Mouse (Mus musculus) E14TG2a.4 (cell line): ENCODE measurements around the gene Gm5129.
A peak's percentile ranks its signal among the peaks of the same experiment; 100 is the strongest.
"Not testable (repeated sequence)": the region's sequence is repeated elsewhere in the genome, so short reads cannot be mapped to it uniquely, and the experiment has no call there.

Source experiments
- H3K27me3 ChIP-seq: 2 replicates; pipeline ENCODE4 v1.6.1; 2014; ENCODE audit warnings: low read length, control low read depth; ENCODE audit not compliant: insufficient read depth
- H3K36me3 ChIP-seq: 2 replicates; pipeline ENCODE4 v1.6.1; 2014; ENCODE audit warnings: low read length, control low read depth; ENCODE audit not compliant: insufficient read depth
- H3K4me1 ChIP-seq: replicated peaks from 2 replicates; pipeline ENCODE4 v1.6.1; 2014; ENCODE audit warnings: low read depth, low read length, control low read depth
- H3K4me3 ChIP-seq: replicated peaks from 2 replicates; pipeline ENCODE4 v1.5.1; 2014; ENCODE audit warnings: mild to moderate bottlenecking, low read length
- H3K9me3 ChIP-seq: 2 replicates; pipeline ENCODE4 v1.6.1; 2014; ENCODE audit warnings: low read length, control low read depth
- CTCF ChIP-seq: conservative IDR thresholded peaks from 2 replicates; pipeline ENCODE4 v1.5.1; 2014; ENCODE audit warnings: low read length
- NANOG ChIP-seq: IDR thresholded peaks from 2 replicates; pipeline ENCODE4 v1.6.1; 2014; ENCODE audit warnings: borderline replicate concordance, low read length, mixed read lengths
- POU5F1 ChIP-seq: IDR thresholded peaks from 2 replicates; pipeline ENCODE4 v1.6.1; 2014; ENCODE audit warnings: low read length, borderline replicate concordance

Gm5129 gene

GRCm38 (mm10) chr5:29736942-29737341, 1.2 kb upstream of the Gm5129 start:
- H3K4me3 ChIP-seq: peak overlapping the region; percentile 97
- TF ChIP-seq POU5F1 (no peak), NANOG (no peak), CTCF (no peak)
- H3K4me1 ChIP-seq: peaks cover 71% of the 10 kb centered on the region
- H3K36me3 ChIP-seq: peaks cover 38% of the 10 kb centered on the region
- no peaks in the 10 kb centered on the region for H3K27me3 ChIP-seq
- no peaks in the 10 kb centered on the region for H3K9me3 ChIP-seq

DNA sequence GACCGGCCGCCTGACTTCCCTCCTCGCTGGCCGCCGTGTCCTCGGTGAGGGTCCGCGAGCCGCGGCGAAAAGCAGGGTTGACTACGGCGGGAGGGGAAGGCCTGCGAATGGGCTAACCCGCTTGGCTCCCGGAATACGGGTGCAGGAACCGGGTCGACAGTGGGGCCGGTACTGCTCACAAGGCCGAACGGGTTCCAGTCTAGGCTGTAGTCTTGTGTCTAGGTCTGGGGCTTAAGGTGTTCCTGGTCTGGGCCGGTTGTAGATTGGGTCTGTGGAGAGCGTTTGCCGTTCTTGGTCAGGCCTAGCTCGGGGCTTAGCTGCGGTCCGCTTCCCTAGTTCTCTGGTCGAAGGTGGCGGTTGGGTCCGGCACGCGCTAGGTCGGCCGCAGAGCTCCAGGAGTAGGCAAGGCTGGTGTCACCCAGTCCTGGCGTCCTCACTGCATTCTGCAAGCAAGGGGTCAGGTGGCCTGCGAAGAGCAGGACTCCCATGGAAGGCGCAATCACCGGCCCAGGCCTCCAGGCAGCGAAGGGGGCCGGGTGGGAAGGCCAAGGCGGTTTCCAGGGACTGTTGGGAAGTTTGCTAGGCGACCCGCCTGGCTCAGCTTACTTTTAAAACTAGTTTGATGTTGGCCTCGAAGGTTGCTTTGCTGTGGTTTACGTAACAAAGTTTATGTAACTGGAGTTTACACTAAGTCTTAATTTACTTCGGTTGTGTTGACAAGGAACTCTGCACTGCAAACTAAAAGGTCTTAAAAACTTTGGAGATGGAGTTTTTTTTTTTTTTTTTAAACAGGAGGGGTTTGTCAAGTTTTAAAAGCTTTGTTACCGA, 551 bp upstream of the Gm5129 start:
- H3K4me3 ChIP-seq: peak overlapping the region; percentile 97
- peaks cover 66% of the 10 kb centered on the region for H3K4me1 ChIP-seq
- TF ChIP-seq POU5F1: no peak
- H3K27me3 ChIP-seq: no peaks in the 10 kb centered on the region
- H3K36me3 ChIP-seq: peaks cover 31% of the 10 kb centered on the region
- no peaks in the 10 kb centered on the region for H3K9me3 ChIP-seq

DNA sequence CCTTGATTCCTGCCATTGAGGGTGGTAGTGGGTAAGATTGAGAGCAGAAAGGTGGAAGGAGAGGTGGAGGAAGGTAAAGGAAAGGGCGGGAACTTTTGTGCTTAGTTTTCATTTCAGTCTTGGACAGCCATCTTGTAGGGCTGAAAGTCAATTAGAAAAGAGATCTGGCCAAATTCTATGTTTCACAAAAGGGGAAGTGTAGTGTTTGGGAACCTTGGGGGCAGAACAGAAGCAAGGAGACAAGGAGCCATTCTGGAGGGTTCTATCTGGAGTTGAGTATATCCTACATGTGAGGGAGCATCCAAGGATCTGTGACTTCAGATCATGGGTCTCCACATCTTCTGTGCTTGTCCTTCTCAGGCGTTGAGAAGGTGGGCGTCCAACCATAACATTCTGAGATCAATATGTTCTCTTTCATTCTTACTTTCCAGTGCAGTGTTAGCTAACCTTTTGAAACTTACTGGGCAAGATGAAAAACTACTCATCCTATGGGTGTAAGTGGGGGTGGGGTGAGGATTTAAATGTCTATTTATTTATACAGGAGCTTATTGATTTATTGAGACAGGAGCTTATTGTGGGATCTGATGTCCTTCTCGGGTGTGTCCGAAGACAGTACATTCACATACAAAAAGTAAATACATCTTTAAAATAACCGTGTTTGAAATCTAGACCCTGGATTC, 765 bp downstream of the Gm5129 start:
- Histone ChIP-seq H3K36me3 (peaks cover 23% of the 10 kb centered on the region), H3K4me3 (peak overlapping the region; percentile 97), H3K4me1 (peaks cover 60% of the 10 kb centered on the region), H3K9me3 (no peaks in the 10 kb centered on the region), H3K27me3 (no peaks in the 10 kb centered on the region)
- TF ChIP-seq POU5F1 (no peak), CTCF (no peak), NANOG (no peak)

- Histone ChIP-seq H3K9me3 (peaks cover 15% of the 10 kb centered on the region), H3K4me1 (peaks cover 39% of the 10 kb centered on the region)
- H3K36me3 ChIP-seq, H3K4me3 ChIP-seq, H3K27me3 ChIP-seq: not testable (repeated sequence)
Measured at GRCm38 (mm10) chr5:29726070-29726469, 9.7 kb downstream of the Gm5129 start.

- no peaks in the 10 kb centered on the region for H3K27me3 ChIP-seq
- TF ChIP-seq POU5F1 (no peak), NANOG (no peak), CTCF (no peak)
- no peak overlapping the region for H3K4me3 ChIP-seq
- peaks cover 41% of the 10 kb centered on the region for H3K4me1 ChIP-seq
- H3K9me3 ChIP-seq: peaks cover 15% of the 10 kb centered on the region
- H3K36me3 ChIP-seq: no peaks in the 10 kb centered on the region
Measured at GRCm38 (mm10) chr5:29725369-29725768, 10.4 kb downstream of the Gm5129 start.

DNA sequence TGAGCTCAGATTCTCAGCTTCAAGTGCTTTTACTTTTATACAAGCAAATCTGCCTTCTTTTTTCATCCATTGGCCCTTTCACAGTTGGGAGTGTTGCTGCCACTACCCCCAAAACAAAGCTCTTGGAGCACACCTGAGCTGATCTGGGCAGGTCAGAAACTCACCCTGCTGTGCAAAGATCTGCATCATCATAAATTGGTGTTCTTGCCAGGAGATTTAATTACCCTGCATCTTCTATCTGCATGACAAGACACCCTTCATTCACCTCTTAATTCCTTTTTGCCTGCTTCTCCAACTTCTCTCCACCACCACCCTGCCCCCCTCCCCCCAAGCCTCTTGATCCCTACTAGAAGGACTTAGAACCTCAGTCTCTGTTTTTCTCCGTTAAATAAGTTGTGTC, 14.6 kb downstream of the Gm5129 start:
- Histone ChIP-seq H3K27me3 (no peaks in the 10 kb centered on the region), H3K9me3 (peaks cover 15% of the 10 kb centered on the region), H3K4me1 (peaks cover 52% of the 10 kb centered on the region), H3K4me3 (0 out of 2 replicates have a peak overlapping the region, but pooled peaks have one; percentile 21), H3K36me3 (no peaks in the 10 kb centered on the region)
- TF ChIP-seq CTCF: no peak
- TF ChIP-seq POU5F1: 0 out of 2 replicates have a peak, but pooled peaks have one; percentile 15
- peak; percentile 66 for TF ChIP-seq NANOG

GRCm38 (mm10) chr5:29712906-29713305, 22.8 kb downstream of the Gm5129 start:
- TF ChIP-seq CTCF (no peak), NANOG (peak; percentile 24; the same call in 1 of the 2 replicates), POU5F1 (no peak)
- H3K4me1 ChIP-seq: peaks cover 25% of the 10 kb centered on the region
- no peak overlapping the region for H3K4me3 ChIP-seq
- H3K36me3 ChIP-seq: no peaks in the 10 kb centered on the region
- no peaks in the 10 kb centered on the region for H3K9me3 ChIP-seq
- H3K27me3 ChIP-seq: no peaks in the 10 kb centered on the region

DNA sequence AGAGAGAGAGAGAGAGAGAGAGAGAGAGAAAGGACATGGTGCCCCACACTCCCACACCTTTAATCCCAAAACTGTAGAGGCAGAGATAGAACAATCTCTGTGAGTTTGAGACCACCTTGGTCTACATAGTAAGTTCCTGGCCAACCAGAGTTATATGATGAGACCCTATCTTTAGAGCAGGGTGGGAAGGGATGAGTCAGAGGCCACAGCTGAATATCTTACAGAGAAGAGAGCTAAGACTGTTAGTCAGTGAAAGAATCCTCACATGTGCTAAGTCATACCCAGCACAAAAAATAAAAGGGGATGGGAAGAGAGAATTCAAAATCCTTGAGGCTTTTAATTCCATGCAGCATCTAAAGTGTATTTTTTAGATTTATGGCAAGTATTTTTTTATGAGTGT, 24.1 kb downstream of the Gm5129 start:
- peaks cover 27% of the 10 kb centered on the region for H3K4me1 ChIP-seq
- no peak overlapping the region for H3K4me3 ChIP-seq
- no peak for TF ChIP-seq NANOG
- TF ChIP-seq POU5F1: no peak
- TF ChIP-seq CTCF: no peak
- H3K36me3 ChIP-seq: no peaks in the 10 kb centered on the region
- H3K27me3 ChIP-seq: no peaks in the 10 kb centered on the region
- no peaks in the 10 kb centered on the region for H3K9me3 ChIP-seq
